24 mouse cellular contexts compared by ENCODE assay signal in the genomic region with DNA sequence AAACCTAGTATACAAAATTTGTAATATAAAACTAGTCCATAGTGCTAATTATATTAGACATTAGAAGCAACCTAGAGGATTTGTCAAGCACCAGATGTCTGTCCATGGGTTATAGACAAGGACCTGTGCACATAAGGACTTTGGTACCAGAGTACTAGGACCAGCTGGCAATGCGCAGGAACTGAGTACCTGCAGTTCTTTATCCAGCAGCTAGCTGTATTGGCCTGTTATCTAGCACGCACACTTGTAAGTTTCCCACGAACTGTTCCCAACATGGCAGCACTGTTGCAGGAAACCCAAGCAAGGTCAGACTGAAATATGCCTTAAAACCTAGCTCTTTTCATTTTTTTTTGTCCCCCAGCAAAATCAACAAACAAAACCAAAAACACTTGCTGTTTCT. TPM values are rescaled to one million over a fixed set of nuclear protein-coding genes. Genes with fewer than 3 reads are reported as not detected.
DNase-seq lines count a peak whose midpoint lies in the region; ATAC-seq and TF ChIP-seq lines count a peak whose summit lies in the region.
"Had no signal": no experiment of that assay in that cellular context is flagged by ENCODE, and none has a peak within 500 bp of the region (broad histone marks: within the 10 kb centered on the region; RNA-seq: fewer than 3 reads in every experiment).

No protein-coding gene starts in this region.

- no peak for TF ChIP-seq POLR2A in liver, adult 2 months (IDR thresholded peaks at IDR 0.05; ENCODE audit: extremely low read depth, insufficient read depth, low read length)
- no peak for TF ChIP-seq POLR2A in myocyte (IDR thresholded peaks at IDR 0.05; ENCODE audit: insufficient read length, low read depth)

- no peak overlapping the region for H3ac ChIP-seq in myocyte (ENCODE audit: control insufficient read depth, insufficient read length)

- H3K4me1 ChIP-seq in liver, adult 2 months (ENCODE audit: control insufficient read depth, insufficient read depth, low read length) = peaks cover 8% of the 10 kb centered on the region
- H3K4me1 ChIP-seq in liver, embryonic 14.5 days (replicated peaks; ENCODE audit: control insufficient read depth in 2 of 2, insufficient read depth in 2 of 2, low read length in 1 of 2) = peaks cover 33 to 34% of the 10 kb centered on the region in 2 experiments
- H3K4me1 ChIP-seq in lung, postnatal 0 days (ENCODE audit: insufficient read depth, low read depth, low read length) = no peaks in the 10 kb centered on the region

- TF ChIP-seq CTCF in layer of hippocampus, adult 2 months (conservative IDR thresholded peaks at IDR 0.05) = 0 out of 2 replicates have a peak, but pooled peaks have one; percentile 15
- TF ChIP-seq CTCF in liver, adult 2 months (IDR thresholded peaks at IDR 0.05; ENCODE audit: low read depth, low read length) = no peak
- peak; percentile 56 for TF ChIP-seq CTCF in liver, embryonic 14.5 days (IDR thresholded peaks at IDR 0.05; ENCODE audit: low read depth)
- no peak for TF ChIP-seq CTCF in lung, postnatal 0 days (IDR thresholded peaks at IDR 0.05)

- DNase-seq in layer of hippocampus, adult 2 months (ENCODE audit: low spot score in 2 of 2) = no peak
- DNase-seq in layer of hippocampus, adult 9-11 months = no peak
- DNase-seq in liver, adult 2 months (ENCODE audit: extremely low read depth, low read depth, low spot score) = peak; percentile 75
- DNase-seq in liver, embryonic 14.5 days (ENCODE audit: low read depth in 3 of 3, low spot score in 3 of 3) = no peak
- DNase-seq in cerebellum, postnatal 36 days = no peak
- DNase-seq in lung, postnatal 0 days (ENCODE audit: low spot score) = no peak
- no peak for DNase-seq in adrenal gland, adult 8-10 months
- DNase-seq: adrenal gland, postnatal 10 days; cerebellum, adult 11-12 months; cerebellum, adult 9-10 months; cerebellum, postnatal 25 days; gastrocnemius, postnatal 36 days; heart, adult 11 months; heart, postnatal 36 days had no signal

- TF ChIP-seq EP300 in liver, embryonic 14.5 days (IDR thresholded peaks at IDR 0.05; ENCODE audit: low read depth) = peak; percentile 45
- TF ChIP-seq EP300 in lung, postnatal 0 days (IDR thresholded peaks at IDR 0.05) = no peak

- WGBS in liver, adult 2 months = 48% methylated on average over 3 of the region's 3 CpGs
- WGBS in liver, embryonic 14.5 days (ENCODE audit: insufficient replicate concordance) = 12% methylated on average over 3 of the region's 3 CpGs
- 85% methylated on average over 3 of the region's 3 CpGs for WGBS in lung, postnatal 0 days

- no peaks in the 10 kb centered on the region for H3K79me2 ChIP-seq in liver, adult 2 months (ENCODE audit: control insufficient read depth, insufficient read depth, low read length)
- H3K79me2 ChIP-seq in myocyte (ENCODE audit: control insufficient read depth, insufficient read depth) = no peaks in the 10 kb centered on the region

- H3K9me3 ChIP-seq in liver, embryonic 14.5 days (ENCODE audit: control insufficient read depth, low read length) = no peaks in the 10 kb centered on the region
- no peaks in the 10 kb centered on the region for H3K9me3 ChIP-seq in lung, postnatal 0 days (ENCODE audit: low read length)
- H3K9me3 ChIP-seq: embryonic facial prominence, embryonic 13.5 days; forebrain, embryonic 10.5 days; heart, embryonic 13.5 days; hindbrain, embryonic 15.5 days had no signal

- peak; percentile 56 for ATAC-seq in liver, embryonic 14.5 days (ENCODE audit: insufficient read depth)
- ATAC-seq in lung, postnatal 0 days = no peak
- ATAC-seq: forebrain, embryonic 14.5 days had no signal

- no peak overlapping the region for H3K4me3 ChIP-seq in layer of hippocampus, adult 2 months
- no peak overlapping the region for H3K4me3 ChIP-seq in liver, adult 2 months (ENCODE audit: insufficient read depth, low read depth, low read length)
- no peak overlapping the region for H3K4me3 ChIP-seq in liver, embryonic 14.5 days (ENCODE audit: insufficient read depth in 1 of 2, low read depth in 2 of 2, low read length in 2 of 2)
- no peak overlapping the region for H3K4me3 ChIP-seq in myocyte
- H3K4me3 ChIP-seq in lung, postnatal 0 days (ENCODE audit: low read depth, low read length) = no peak overlapping the region
- H3K4me3 ChIP-seq: embryonic facial prominence, embryonic 13.5 days; forebrain, embryonic 10.5 days; heart, embryonic 13.5 days; hindbrain, embryonic 15.5 days had no signal

- H3K9ac ChIP-seq in liver, adult 2 months (ENCODE audit: low read depth, low read length) = no peak overlapping the region
- H3K9ac ChIP-seq in liver, embryonic 14.5 days (replicated peaks) = no peak overlapping the region; the same call in 1 of the 2 replicates
- no peak overlapping the region for H3K9ac ChIP-seq in lung, postnatal 0 days (replicated peaks; ENCODE audit: low read depth)
- H3K9ac ChIP-seq: embryonic facial prominence, embryonic 13.5 days; hindbrain, embryonic 15.5 days had no signal

- no peaks in the 10 kb centered on the region for H3K27me3 ChIP-seq in liver, adult 2 months (ENCODE audit: control insufficient read depth, insufficient read depth, low read length)
- no peaks in the 10 kb centered on the region for H3K27me3 ChIP-seq in liver, embryonic 14.5 days (ENCODE audit: control insufficient read depth, insufficient read depth, low read length)
- no peaks in the 10 kb centered on the region for H3K27me3 ChIP-seq in myocyte (ENCODE audit: control insufficient read depth, insufficient read depth, insufficient read length)
- H3K27me3 ChIP-seq in lung, postnatal 0 days (replicated peaks; ENCODE audit: insufficient read depth, low read length) = no peaks in the 10 kb centered on the region
- H3K27me3 ChIP-seq: embryonic facial prominence, embryonic 13.5 days; hindbrain, embryonic 15.5 days had no signal

- H3K36me3 ChIP-seq in liver, adult 2 months (ENCODE audit: control insufficient read depth, insufficient read depth, low read length) = peaks cover 9% of the 10 kb centered on the region
- H3K36me3 ChIP-seq in liver, embryonic 14.5 days (replicated peaks; ENCODE audit: control insufficient read depth, insufficient read depth, low read depth) = peaks cover 37% of the 10 kb centered on the region
- H3K36me3 ChIP-seq in myocyte (ENCODE audit: control insufficient read depth, insufficient read depth) = no peaks in the 10 kb centered on the region
- peaks cover 23% of the 10 kb centered on the region; the same call in 1 of the 2 replicates for H3K36me3 ChIP-seq in lung, postnatal 0 days (ENCODE audit: insufficient read depth, low read length)

- no peak overlapping the region for H3K27ac ChIP-seq in layer of hippocampus, adult 2 months
- H3K27ac ChIP-seq in liver, adult 2 months (replicated peaks; ENCODE audit: insufficient read depth, low read depth, low read length) = no peak overlapping the region
- H3K27ac ChIP-seq in liver, embryonic 14.5 days = peak overlapping the region; percentile 67
- no peak overlapping the region for H3K27ac ChIP-seq in lung, postnatal 0 days (ENCODE audit: low read length)
- H3K27ac ChIP-seq: embryonic facial prominence, embryonic 13.5 days; forebrain, embryonic 10.5 days; heart, embryonic 13.5 days; hindbrain, embryonic 15.5 days had no signal

- H3K4me2 ChIP-seq in liver, embryonic 14.5 days (ENCODE audit: low read depth) = peak overlapping the region; percentile 8
- H3K4me2 ChIP-seq in myocyte (ENCODE audit: low read depth) = no peak overlapping the region
- H3K4me2 ChIP-seq in lung, postnatal 0 days (replicated peaks; ENCODE audit: low read depth, low read length) = no peak overlapping the region
- H3K4me2 ChIP-seq: embryonic facial prominence, embryonic 13.5 days; heart, embryonic 13.5 days; hindbrain, embryonic 15.5 days had no signal

RNA-seq across cellular contexts. Expression of a gene that starts 8.5 kb away (rescaled TPM):
- 100 to 1,000 TPM; 462 to 508 TPM for total RNA-seq in layer of hippocampus, adult 2 months (2021)
- total RNA-seq in liver, adult 2 months (2014; rRNA removed) = 63.7 and 78.6 TPM in 2 replicates
- 122 and 134 TPM in 2 replicates for polyA plus RNA-seq in liver, adult 2 months (2012; rRNA removed)
- 80.8 and 83.3 TPM in 2 replicates for polyA plus RNA-seq in liver, embryonic 14.5 days (2012; rRNA removed)
- 104 and 120 TPM in 2 replicates for polyA plus RNA-seq in liver, embryonic 14.5 days (2014; fragmentation: Nextera tagmentation; extraction: Ambion mirVana)
- polyA plus RNA-seq in myocyte (2012; fragmentation: generic; extraction: Trizol) = 197 TPM
- polyA plus RNA-seq in lung, postnatal 0 days (2015; fragmentation: Nextera tagmentation; extraction: Ambion mirVana) = 168 and 169 TPM in 2 replicates
- total RNA-seq in adrenal gland, adult 8-10 months (2022) = 100 to 1,000 TPM; 179 to 200 (median 190) TPM

RNA-seq across cellular contexts. Expression of a gene that starts 12.5 kb away (rescaled TPM):
- not detected for total RNA-seq in layer of hippocampus, adult 2 months (2021)
- total RNA-seq in liver, adult 2 months (2014; rRNA removed) = not detected in 2 replicates
- polyA plus RNA-seq in liver, adult 2 months (2012; rRNA removed) = not detected in 2 replicates
- polyA plus RNA-seq in liver, embryonic 14.5 days (2012; rRNA removed) = 18.2 and 19.3 TPM in 2 replicates
- polyA plus RNA-seq in liver, embryonic 14.5 days (2014; fragmentation: Nextera tagmentation; extraction: Ambion mirVana) = 9.1 and 9.6 TPM in 2 replicates
- polyA plus RNA-seq in myocyte (2012; fragmentation: generic; extraction: Trizol) = not detected
- 0.05 and 0.12 TPM in 2 replicates for polyA plus RNA-seq in lung, postnatal 0 days (2015; fragmentation: Nextera tagmentation; extraction: Ambion mirVana)
- total RNA-seq in adrenal gland, adult 8-10 months (2022) = not detected
- total RNA-seq: CH12.LX; gastrocnemius, adult 8-10 months; gastrocnemius, postnatal 36 days; heart, postnatal 36 days had no signal
- polyA plus RNA-seq: C2C12; embryonic facial prominence, embryonic 13.5 days; forebrain, embryonic 14.5 days; hindbrain, embryonic 11.5 days; hindbrain, embryonic 15.5 days had no signal

RNA-seq across cellular contexts. Expression of a gene that starts 18.5 kb away (rescaled TPM):
- 100 to 1,000 TPM in 1 of 2 experiments, 10 to 100 TPM in 1; 91.3 to 103 TPM for total RNA-seq in layer of hippocampus, adult 2 months (2021)
- total RNA-seq in liver, adult 2 months (2014; rRNA removed) = 0.37 and 1.1 TPM in 2 replicates
- polyA plus RNA-seq in liver, adult 2 months (2012; rRNA removed) = not detected in 2 replicates
- 15.7 and 16.0 TPM in 2 replicates for polyA plus RNA-seq in liver, embryonic 14.5 days (2012; rRNA removed)
- 4.2 and 6.0 TPM in 2 replicates for polyA plus RNA-seq in liver, embryonic 14.5 days (2014; fragmentation: Nextera tagmentation; extraction: Ambion mirVana)
- polyA plus RNA-seq in myocyte (2012; fragmentation: generic; extraction: Trizol) = 0.88 TPM
- 2.6 TPM in 2 replicates for polyA plus RNA-seq in lung, postnatal 0 days (2015; fragmentation: Nextera tagmentation; extraction: Ambion mirVana)
- 10 to 100 TPM in 2 of 4 experiments, 1 to 10 TPM in 2; 3.3 to 12.2 (median 7.8) TPM for total RNA-seq in adrenal gland, adult 8-10 months (2022)
- total RNA-seq: CH12.LX had no signal

RNA-seq across cellular contexts. Expression of a gene that starts 24.2 kb away (rescaled TPM):
- 10 to 100 TPM; 66.0 to 69.3 TPM for total RNA-seq in layer of hippocampus, adult 2 months (2021)
- total RNA-seq in liver, adult 2 months (2014; rRNA removed) = 7.8 and 8.1 TPM in 2 replicates
- 2.0 and 2.7 TPM in 2 replicates for polyA plus RNA-seq in liver, adult 2 months (2012; rRNA removed)
- 11.0 and 11.5 TPM in 2 replicates for polyA plus RNA-seq in liver, embryonic 14.5 days (2012; rRNA removed)
- polyA plus RNA-seq in liver, embryonic 14.5 days (2014; fragmentation: Nextera tagmentation; extraction: Ambion mirVana) = 13.5 and 16.7 TPM in 2 replicates
- 24.4 TPM for polyA plus RNA-seq in myocyte (2012; fragmentation: generic; extraction: Trizol)
- polyA plus RNA-seq in lung, postnatal 0 days (2015; fragmentation: Nextera tagmentation; extraction: Ambion mirVana) = 21.6 and 28.6 TPM in 2 replicates
- total RNA-seq in adrenal gland, adult 8-10 months (2022) = 10 to 100 TPM; 18.8 to 28.5 (median 26.2) TPM

RNA-seq across cellular contexts. Expression of a gene that starts 24.2 kb away (rescaled TPM):
- 1 to 10 TPM; 5.3 to 6.5 TPM for total RNA-seq in layer of hippocampus, adult 2 months (2021)
- total RNA-seq in liver, adult 2 months (2014; rRNA removed) = under 0.01 TPM in 1 of 2 replicates, not detected in the other
- 0.04 TPM in 2 replicates for polyA plus RNA-seq in liver, adult 2 months (2012; rRNA removed)
- 0.05 and 0.06 TPM in 2 replicates for polyA plus RNA-seq in liver, embryonic 14.5 days (2012; rRNA removed)
- 0.06 and 0.14 TPM in 2 replicates for polyA plus RNA-seq in liver, embryonic 14.5 days (2014; fragmentation: Nextera tagmentation; extraction: Ambion mirVana)
- 0.64 TPM for polyA plus RNA-seq in myocyte (2012; fragmentation: generic; extraction: Trizol)
- polyA plus RNA-seq in lung, postnatal 0 days (2015; fragmentation: Nextera tagmentation; extraction: Ambion mirVana) = 0.62 and 0.83 TPM in 2 replicates
- under 1 TPM; 0.21 to 0.59 (median 0.46) TPM for total RNA-seq in adrenal gland, adult 8-10 months (2022)

Comparison
In these comparisons a context has a peak if more than half of its experiments do, and no peak if none do; other contexts are left out.
1. CTCF ChIP-seq: peak in layer of hippocampus, adult 2 months (single experiment) and liver, embryonic 14.5 days (single experiment); none in liver, adult 2 months (single experiment) and lung, postnatal 0 days (single experiment).